Mouse (Mus musculus) forebrain, embryonic 13.5 days (tissue): ENCODE measurements around the gene Baz2b. TPM values are rescaled to one million over a fixed set of nuclear protein-coding genes. Genes with fewer than 3 reads are reported as not detected.

ENCODE experiments used
- ATAC-seq: fragments of 200-750 bp; cut with Nextera tagmentation; 2 replicates; pipeline ENCODE4 v1.8.0; 2017
- H3K27ac ChIP-seq: fragments of 300-500 bp; sonication (generic); 2 replicates; pipeline ENCODE4 v1.5.1; 2015; ENCODE audit warnings: inconsistent platforms, mild to moderate bottlenecking, moderate library complexity
- H3K27me3 ChIP-seq: fragments of 300-500 bp; sonication (generic); 2 replicates; pipeline ENCODE4 v1.6.1; 2015; ENCODE audit warnings: mild to moderate bottlenecking, inconsistent platforms
- H3K36me3 ChIP-seq: fragments of 300-500 bp; sonication (generic); 2 replicates; pipeline ENCODE4 v1.6.1; 2015; ENCODE audit warnings: mild to moderate bottlenecking, inconsistent platforms; ENCODE audit not compliant: poor library complexity, severe bottlenecking
- H3K4me1 ChIP-seq: fragments of 300-500 bp; sonication (generic); 2 replicates; pipeline ENCODE4 v1.6.1; 2015; ENCODE audit warnings: inconsistent platforms
- H3K4me2 ChIP-seq: fragments of 300-500 bp; sonication (generic); 2 replicates; pipeline ENCODE4 v1.6.1; 2015; ENCODE audit warnings: inconsistent platforms, mild to moderate bottlenecking, moderate library complexity
- H3K4me3 ChIP-seq: fragments of 300-500 bp; sonication (generic); 2 replicates; pipeline ENCODE4 v1.5.1; 2015; ENCODE audit warnings: mild to moderate bottlenecking, inconsistent platforms
- H3K9ac ChIP-seq: fragments of 300-500 bp; sonication (generic); 2 replicates; pipeline ENCODE4 v1.6.1; 2015; ENCODE audit warnings: mild to moderate bottlenecking, inconsistent platforms
- H3K9me3 ChIP-seq: fragments of 300-500 bp; sonication (generic); replicated peaks from 2 replicates; pipeline ENCODE4 v1.6.1; 2016; ENCODE audit warnings: inconsistent platforms
- WGBS: fragments of 180-500 bp; shearing (Covaris S2); methylation state at CpG from one replicate; pipeline ENCODE4 v1.1.7; 2015; 5-methylcytosine and 5-hydroxymethylcytosine counted together
- polyA plus RNA-seq: library from polyadenylated mRNA; unstranded; fragments of >200 nt; fragmentation: Nextera tagmentation; extraction: Ambion mirVana; gene quantifications from 2 replicates; pipeline ENCODE4 v1.2.1, GENCODE M21; 2015

Baz2b gene
- polyA plus RNA-seq, 1 experiment from 2014 or later = 85.7 TPM

GRCm38 (mm10) chr2:60196841-60197240, 12.8 kb downstream of the Baz2b start:
- 36% methylated on average over 1 of the region's 1 CpGs for WGBS

GRCm38 (mm10) chr2:60181696-60182095, 27.9 kb downstream of the Baz2b start:
- Histone ChIP-seq H3K27ac (no peak overlapping the region), H3K4me2 (no peak overlapping the region), H3K9ac (no peak overlapping the region), H3K4me1 (no peaks in the 10 kb centered on the region), H3K4me3 (no peak overlapping the region), H3K9me3 (no peaks in the 10 kb centered on the region), H3K27me3 (no peaks in the 10 kb centered on the region), H3K36me3 (no peaks in the 10 kb centered on the region)
- no peak for ATAC-seq
- 61% methylated on average over 2 of the region's 2 CpGs for WGBS

More at GRCm38 (mm10) chr2:60196841-60197240, 12.8 kb downstream of the Baz2b start:
- Histone ChIP-seq H3K27ac (no peak overlapping the region), H3K9me3 (no peaks in the 10 kb centered on the region), H3K4me3 (no peak overlapping the region), H3K4me1 (no peaks in the 10 kb centered on the region), H3K27me3 (no peaks in the 10 kb centered on the region), H3K36me3 (no peaks in the 10 kb centered on the region), H3K4me2 (no peak overlapping the region), H3K9ac (no peak overlapping the region)
- no peak for ATAC-seq

- no peak overlapping the region for H3K4me2 ChIP-seq
- H3K9ac ChIP-seq = no peak overlapping the region
- no peaks in the 10 kb centered on the region for H3K36me3 ChIP-seq
- no peaks in the 10 kb centered on the region for H3K4me1 ChIP-seq
- H3K9me3 ChIP-seq = no peaks in the 10 kb centered on the region
- no peak overlapping the region for H3K4me3 ChIP-seq
- no peak for ATAC-seq
- no peaks in the 10 kb centered on the region for H3K27me3 ChIP-seq
- 75% methylated on average over 3 of the region's 3 CpGs for WGBS
- no peak overlapping the region for H3K27ac ChIP-seq
These were observed 32.1 kb downstream of the Baz2b start for GRCm38 (mm10) chr2:60177490-60177889.

GRCm38 (mm10) chr2:60176087-60176486, 33.6 kb downstream of the Baz2b start:
- no peaks in the 10 kb centered on the region for H3K9me3 ChIP-seq
- H3K9ac ChIP-seq = no peak overlapping the region
- no peak for ATAC-seq
- peaks cover 6% of the 10 kb centered on the region; the same call in 1 of the 2 replicates for H3K4me1 ChIP-seq
- no peaks in the 10 kb centered on the region for H3K27me3 ChIP-seq
- H3K36me3 ChIP-seq = no peaks in the 10 kb centered on the region
- no peak overlapping the region for H3K27ac ChIP-seq
- no peak overlapping the region for H3K4me3 ChIP-seq
- no peak overlapping the region for H3K4me2 ChIP-seq
- WGBS = 83% methylated on average over 5 of the region's 5 CpGs

- Histone ChIP-seq H3K4me3 (no peak overlapping the region), H3K36me3 (no peaks in the 10 kb centered on the region), H3K4me2 (no peak overlapping the region), H3K27ac (no peak overlapping the region), H3K4me1 (peaks cover 6% of the 10 kb centered on the region; the same call in 1 of the 2 replicates), H3K9me3 (no peaks in the 10 kb centered on the region), H3K9ac (no peak overlapping the region), H3K27me3 (no peaks in the 10 kb centered on the region)
- WGBS = 94% methylated on average over 3 of the region's 4 CpGs
- ATAC-seq = no peak
These were observed 34.6 kb downstream of the Baz2b start for GRCm38 (mm10) chr2:60175078-60175477.

- Histone ChIP-seq H3K4me2 (no peak overlapping the region), H3K27ac (no peak overlapping the region), H3K4me3 (no peak overlapping the region), H3K4me1 (peaks cover 6% of the 10 kb centered on the region; the same call in 1 of the 2 replicates), H3K27me3 (no peaks in the 10 kb centered on the region), H3K36me3 (no peaks in the 10 kb centered on the region), H3K9ac (no peak overlapping the region), H3K9me3 (no peaks in the 10 kb centered on the region)
- no peak for ATAC-seq
- 93% methylated on average over 4 of the region's 4 CpGs for WGBS
These were observed 36.0 kb downstream of the Baz2b start for GRCm38 (mm10) chr2:60173595-60173994.

GRCm38 (mm10) chr2:60173190-60173589, 36.4 kb downstream of the Baz2b start:
- Histone ChIP-seq H3K4me1 (peaks cover 6% of the 10 kb centered on the region; the same call in 1 of the 2 replicates), H3K9ac (no peak overlapping the region), H3K27ac (no peak overlapping the region), H3K4me2 (no peak overlapping the region), H3K27me3 (no peaks in the 10 kb centered on the region), H3K36me3 (no peaks in the 10 kb centered on the region), H3K9me3 (no peaks in the 10 kb centered on the region), H3K4me3 (no peak overlapping the region)
- ATAC-seq = no peak
- 72% methylated on average over 3 of the region's 3 CpGs for WGBS

GRCm38 (mm10) chr2:60172531-60172914, 37.1 kb downstream of the Baz2b start:
- 59% methylated on average over 2 of the region's 2 CpGs for WGBS

GRCm38 (mm10) chr2:60171786-60172530, 37.7 kb downstream of the Baz2b start:
- H3K4me1 ChIP-seq = peaks cover 6% of the 10 kb centered on the region; the same call in 1 of the 2 replicates
- WGBS = 65% methylated on average over 7 of the region's 7 CpGs
- no peak for ATAC-seq
- no peak overlapping the region for H3K9ac ChIP-seq
- no peaks in the 10 kb centered on the region for H3K36me3 ChIP-seq
- H3K9me3 ChIP-seq = no peaks in the 10 kb centered on the region
- H3K27me3 ChIP-seq = no peaks in the 10 kb centered on the region
- H3K4me3 ChIP-seq = no peak overlapping the region
- H3K4me2 ChIP-seq = no peak overlapping the region
- no peak overlapping the region for H3K27ac ChIP-seq

More at GRCm38 (mm10) chr2:60172531-60172914, 37.1 kb downstream of the Baz2b start:
- no peak for ATAC-seq
- Histone ChIP-seq H3K4me2 (no peak overlapping the region), H3K27me3 (no peaks in the 10 kb centered on the region), H3K4me1 (peaks cover 6% of the 10 kb centered on the region; the same call in 1 of the 2 replicates), H3K4me3 (no peak overlapping the region), H3K27ac (no peak overlapping the region), H3K36me3 (no peaks in the 10 kb centered on the region), H3K9ac (no peak overlapping the region), H3K9me3 (no peaks in the 10 kb centered on the region)

GRCm38 (mm10) chr2:60166878-60167277, 42.8 kb downstream of the Baz2b start:
- H3K27me3 ChIP-seq = no peaks in the 10 kb centered on the region
- no peak overlapping the region for H3K4me3 ChIP-seq
- WGBS = 97% methylated on average over 4 of the region's 4 CpGs
- H3K9me3 ChIP-seq = no peaks in the 10 kb centered on the region
- H3K4me2 ChIP-seq = no peak overlapping the region
- peaks cover 4% of the 10 kb centered on the region; the same call in 1 of the 2 replicates for H3K4me1 ChIP-seq
- ATAC-seq = no peak
- H3K27ac ChIP-seq = no peak overlapping the region
- H3K9ac ChIP-seq = no peak overlapping the region
- H3K36me3 ChIP-seq = no peaks in the 10 kb centered on the region

- Histone ChIP-seq H3K27ac (no peak overlapping the region), H3K4me1 (no peaks in the 10 kb centered on the region), H3K27me3 (no peaks in the 10 kb centered on the region), H3K4me2 (no peak overlapping the region), H3K9me3 (no peaks in the 10 kb centered on the region), H3K4me3 (no peak overlapping the region), H3K36me3 (no peaks in the 10 kb centered on the region), H3K9ac (no peak overlapping the region)
- 94% methylated on average over 11 of the region's 11 CpGs for WGBS
- ATAC-seq = no peak
These were observed 44.0 kb downstream of the Baz2b start for GRCm38 (mm10) chr2:60165679-60166078.

GRCm38 (mm10) chr2:60163744-60164143, 45.9 kb downstream of the Baz2b start:
- Histone ChIP-seq H3K4me2 (no peak overlapping the region), H3K36me3 (no peaks in the 10 kb centered on the region), H3K27me3 (no peaks in the 10 kb centered on the region), H3K27ac (no peak overlapping the region), H3K4me3 (no peak overlapping the region), H3K4me1 (no peaks in the 10 kb centered on the region), H3K9ac (no peak overlapping the region), H3K9me3 (no peaks in the 10 kb centered on the region)
- 81% methylated on average over 2 of the region's 2 CpGs for WGBS
- ATAC-seq = no peak

- no peaks in the 10 kb centered on the region for H3K27me3 ChIP-seq
- H3K9ac ChIP-seq = no peak overlapping the region
- no peaks in the 10 kb centered on the region for H3K36me3 ChIP-seq
- 76% methylated on average over 2 of the region's 2 CpGs for WGBS
- H3K27ac ChIP-seq = no peak overlapping the region
- no peaks in the 10 kb centered on the region for H3K9me3 ChIP-seq
- H3K4me3 ChIP-seq = no peak overlapping the region
- H3K4me1 ChIP-seq = no peaks in the 10 kb centered on the region
- H3K4me2 ChIP-seq = no peak overlapping the region
- no peak for ATAC-seq
These were observed 57.2 kb downstream of the Baz2b start for GRCm38 (mm10) chr2:60152481-60152880.
